Mouse (Mus musculus): ENCODE measurements around the gene Trnt1. TPM values are rescaled to one million over a fixed set of nuclear protein-coding genes. Genes with fewer than 3 reads are reported as not detected.

Gene Trnt1
- polyA plus RNA-seq, 1 experiment from 2014 or later, result 66.4 TPM

GRCm38 (mm10) chr6:106748887-106749388, 20.0 kb upstream of the Trnt1 start, which contains the start of gene Il5ra:
Gene Il5ra (minus strand): TSS chr6:106749037.
- Histone ChIP-seq H3K4me1 (peaks cover 3% of the 10 kb centered on the region; the same call in 1 of the 2 replicates), H3K4me3 (no peak within 1 kb of the TSS), H3K27ac (no peak within 1 kb of the TSS), H3K36me3 (no peaks in the 10 kb centered on the region), H3K27me3 (ENCODE audit: low read depth, poor library complexity, severe bottlenecking) (no peaks in the 10 kb centered on the region), H3K9me3 (replicated peaks) (no peaks in the 10 kb centered on the region)
- WGBS, result 85% methylated on average over 6 of the region's 6 CpGs
- DNase-seq (ENCODE audit: low spot score), result no peak

GRCm38 (mm10) chr6:106750291-106750690, 18.6 kb upstream of the Trnt1 start:
- DNase-seq (ENCODE audit: low spot score), result no peak
- Histone ChIP-seq H3K36me3 (no peaks in the 10 kb centered on the region), H3K4me1 (peaks cover 3% of the 10 kb centered on the region; the same call in 1 of the 2 replicates), H3K27me3 (ENCODE audit: low read depth, poor library complexity, severe bottlenecking) (no peaks in the 10 kb centered on the region), H3K4me3 (no peak overlapping the region), H3K27ac (no peak overlapping the region), H3K9me3 (replicated peaks) (no peaks in the 10 kb centered on the region)
- 92% methylated on average over 7 of the region's 7 CpGs for WGBS

- WGBS, result 87% methylated on average over 3 of the region's 3 CpGs
- DNase-seq (ENCODE audit: low spot score), result no peak
- H3K27ac ChIP-seq, result no peak overlapping the region
- H3K4me1 ChIP-seq, result no peaks in the 10 kb centered on the region
- no peak overlapping the region for H3K4me3 ChIP-seq
- no peaks in the 10 kb centered on the region for H3K27me3 ChIP-seq (ENCODE audit: low read depth, poor library complexity, severe bottlenecking)
- no peaks in the 10 kb centered on the region for H3K36me3 ChIP-seq
- H3K9me3 ChIP-seq (replicated peaks), result no peaks in the 10 kb centered on the region
These were observed 10.6 kb upstream of the Trnt1 start for GRCm38 (mm10) chr6:106758299-106758698.

- 90% methylated on average over 3 of the region's 3 CpGs for WGBS
- no peak overlapping the region for H3K4me3 ChIP-seq
- H3K9me3 ChIP-seq (replicated peaks), result no peaks in the 10 kb centered on the region
These were observed 8.3 kb upstream of the Trnt1 start for GRCm38 (mm10) chr6:106760473-106761218.

GRCm38 (mm10) chr6:106761486-106761885, 7.4 kb upstream of the Trnt1 start:
- 78% methylated on average over 1 of the region's 1 CpGs for WGBS

More at GRCm38 (mm10) chr6:106760473-106761218, 8.3 kb upstream of the Trnt1 start:
- H3K27me3 ChIP-seq (ENCODE audit: low read depth, poor library complexity, severe bottlenecking), result no peaks in the 10 kb centered on the region
- no peaks in the 10 kb centered on the region for H3K36me3 ChIP-seq
- no peaks in the 10 kb centered on the region for H3K4me1 ChIP-seq
- DNase-seq (ENCODE audit: low spot score), result no peak
- H3K27ac ChIP-seq, result no peak overlapping the region

GRCm38 (mm10) chr6:106765892-106766291, 3.0 kb upstream of the Trnt1 start:
- H3K27me3 ChIP-seq (ENCODE audit: low read depth, poor library complexity, severe bottlenecking), result no peaks in the 10 kb centered on the region
- no peak overlapping the region for H3K27ac ChIP-seq

More at GRCm38 (mm10) chr6:106761486-106761885, 7.4 kb upstream of the Trnt1 start:
- H3K4me3 ChIP-seq, result no peak overlapping the region
- no peaks in the 10 kb centered on the region for H3K9me3 ChIP-seq (replicated peaks)
- no peaks in the 10 kb centered on the region for H3K4me1 ChIP-seq
- H3K27me3 ChIP-seq (ENCODE audit: low read depth, poor library complexity, severe bottlenecking), result no peaks in the 10 kb centered on the region
- no peak for DNase-seq (ENCODE audit: low spot score)
- no peak overlapping the region for H3K27ac ChIP-seq
- no peaks in the 10 kb centered on the region for H3K36me3 ChIP-seq

GRCm38 (mm10) chr6:106766774-106767173, 2.1 kb upstream of the Trnt1 start:
- Histone ChIP-seq H3K4me3 (no peak overlapping the region), H3K27me3 (ENCODE audit: low read depth, poor library complexity, severe bottlenecking) (no peaks in the 10 kb centered on the region), H3K9me3 (replicated peaks) (no peaks in the 10 kb centered on the region), H3K36me3 (peaks cover 6% of the 10 kb centered on the region), H3K4me1 (peaks cover 11% of the 10 kb centered on the region), H3K27ac (no peak overlapping the region)
- WGBS, result 77% methylated on average over 4 of the region's 4 CpGs
- DNase-seq (ENCODE audit: low spot score), result no peak

More at GRCm38 (mm10) chr6:106765892-106766291, 3.0 kb upstream of the Trnt1 start:
- Histone ChIP-seq H3K36me3 (no peaks in the 10 kb centered on the region), H3K4me1 (peaks cover 11% of the 10 kb centered on the region), H3K4me3 (no peak overlapping the region), H3K9me3 (replicated peaks) (no peaks in the 10 kb centered on the region)
- no peak for DNase-seq (ENCODE audit: low spot score)
- WGBS, result 79% methylated on average over 1 of the region's 1 CpGs

GRCm38 (mm10) chr6:106769290-106769866, 458 bp downstream of the Trnt1 start:
- WGBS, result 2% methylated on average over 33 of the region's 33 CpGs
- peak overlapping the region; percentile 82 for H3K4me3 ChIP-seq
- peak overlapping the region; percentile 83 for H3K27ac ChIP-seq
- H3K9me3 ChIP-seq (replicated peaks), result no peaks in the 10 kb centered on the region
- no peaks in the 10 kb centered on the region for H3K27me3 ChIP-seq (ENCODE audit: low read depth, poor library complexity, severe bottlenecking)
- H3K4me1 ChIP-seq, result peaks cover 11% of the 10 kb centered on the region
- H3K36me3 ChIP-seq, result peaks cover 31% of the 10 kb centered on the region
- no peak for DNase-seq (ENCODE audit: low spot score)

GRCm38 (mm10) chr6:106770046-106770445, 1.1 kb downstream of the Trnt1 start:
- no peak for DNase-seq (ENCODE audit: low spot score)
- WGBS, result 57% methylated on average over 4 of the region's 4 CpGs
- H3K4me3 ChIP-seq, result peak overlapping the region; percentile 82
- no peaks in the 10 kb centered on the region for H3K27me3 ChIP-seq (ENCODE audit: low read depth, poor library complexity, severe bottlenecking)
- no peak overlapping the region for H3K27ac ChIP-seq
- peaks cover 37% of the 10 kb centered on the region for H3K36me3 ChIP-seq
- no peaks in the 10 kb centered on the region for H3K9me3 ChIP-seq (replicated peaks)
- H3K4me1 ChIP-seq, result peaks cover 11% of the 10 kb centered on the region

GRCm38 (mm10) chr6:106787138-106787537, 18.2 kb downstream of the Trnt1 start:
- Histone ChIP-seq H3K9me3 (replicated peaks) (no peaks in the 10 kb centered on the region), H3K27me3 (ENCODE audit: low read depth, poor library complexity, severe bottlenecking) (no peaks in the 10 kb centered on the region), H3K4me3 (no peak overlapping the region), H3K4me1 (no peaks in the 10 kb centered on the region), H3K36me3 (peaks cover 63% of the 10 kb centered on the region), H3K27ac (no peak overlapping the region)
- no peak for DNase-seq (ENCODE audit: low spot score)
- WGBS, result 94% methylated on average over 3 of the region's 3 CpGs

GRCm38 (mm10) chr6:106791429-106791828, 22.5 kb downstream of the Trnt1 start:
- no peaks in the 10 kb centered on the region for H3K4me1 ChIP-seq
- peaks cover 65% of the 10 kb centered on the region for H3K36me3 ChIP-seq
- no peak for DNase-seq (ENCODE audit: low spot score)
- H3K9me3 ChIP-seq (replicated peaks), result no peaks in the 10 kb centered on the region
- H3K27ac ChIP-seq, result no peak overlapping the region
- no peak overlapping the region for H3K4me3 ChIP-seq
- WGBS, result 95% methylated on average over 8 of the region's 8 CpGs
- H3K27me3 ChIP-seq (ENCODE audit: low read depth, poor library complexity, severe bottlenecking), result no peaks in the 10 kb centered on the region

GRCm38 (mm10) chr6:106792486-106792885, 23.6 kb downstream of the Trnt1 start:
- H3K4me3 ChIP-seq, result no peak overlapping the region
- no peak overlapping the region for H3K27ac ChIP-seq
- DNase-seq (ENCODE audit: low spot score), result no peak
- 94% methylated on average over 5 of the region's 5 CpGs for WGBS
- no peaks in the 10 kb centered on the region for H3K27me3 ChIP-seq (ENCODE audit: low read depth, poor library complexity, severe bottlenecking)
- H3K9me3 ChIP-seq (replicated peaks), result no peaks in the 10 kb centered on the region
- H3K36me3 ChIP-seq, result peaks cover 55% of the 10 kb centered on the region
- no peaks in the 10 kb centered on the region for H3K4me1 ChIP-seq

- no peaks in the 10 kb centered on the region for H3K9me3 ChIP-seq (replicated peaks)
- no peaks in the 10 kb centered on the region for H3K27me3 ChIP-seq (ENCODE audit: low read depth, poor library complexity, severe bottlenecking)
- peaks cover 49% of the 10 kb centered on the region for H3K36me3 ChIP-seq
- no peaks in the 10 kb centered on the region for H3K4me1 ChIP-seq
- no peak overlapping the region for H3K27ac ChIP-seq
- no peak for DNase-seq (ENCODE audit: low spot score)
- no peak overlapping the region for H3K4me3 ChIP-seq
- WGBS, result 95% methylated on average over 7 of the region's 7 CpGs
These were observed 24.2 kb downstream of the Trnt1 start for GRCm38 (mm10) chr6:106793088-106793487.

Measured in limb, embryonic 10.5 days (tissue).